8 mouse cellular contexts compared by ENCODE assay signal in the genomic region with DNA sequence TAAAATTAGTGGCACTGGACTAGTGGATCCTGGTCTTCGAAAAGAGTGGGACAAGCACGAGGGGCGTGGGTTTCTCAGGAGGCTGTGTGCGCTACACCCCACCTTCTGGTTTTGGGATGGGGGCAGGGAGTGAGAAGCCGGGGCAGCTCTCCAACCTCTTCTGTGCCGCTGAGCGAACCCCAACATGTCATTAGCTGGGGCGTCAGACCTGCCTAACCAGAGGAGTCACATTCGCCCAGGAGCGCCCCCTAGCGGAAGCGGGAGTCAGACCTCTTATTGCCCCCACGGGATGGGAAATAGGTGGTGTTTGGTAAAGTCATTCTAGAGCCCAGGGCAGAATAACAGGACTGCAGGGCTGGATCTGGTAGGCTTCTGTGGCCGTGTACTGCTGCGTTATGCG. TPM values are rescaled to one million over a fixed set of nuclear protein-coding genes. Genes with fewer than 3 reads are reported as not detected.
DNase-seq lines count a peak whose midpoint lies in the region; ATAC-seq and TF ChIP-seq lines count a peak whose summit lies in the region.

No protein-coding gene starts in this region.

- H3K4me3 ChIP-seq in E14TG2a.4 (replicated peaks; ENCODE audit: low read length): peak overlapping the region; percentile 94
- H3K4me3 ChIP-seq in bone marrow macrophage, adult 2 months (ENCODE audit: insufficient read depth, low read length): peak overlapping the region; percentile 75
- H3K4me3 ChIP-seq in erythroblast, embryonic 14.5 days (replicated peaks): peak overlapping the region; percentile 75
- H3K4me3 ChIP-seq in heart, postnatal 0 days (ENCODE audit: low read depth, low read length): peak overlapping the region; percentile 62
- H3K4me3 ChIP-seq in lung, adult 2 months (replicated peaks; ENCODE audit: extremely low read depth, low read depth, low read length): peak overlapping the region; percentile 21
- peak overlapping the region; percentile 59; the same call in 1 of the 2 replicates for H3K4me3 ChIP-seq in neural tube, embryonic 14.5 days (ENCODE audit: low read depth, low read length)

- H3K4me2 ChIP-seq in heart, postnatal 0 days (ENCODE audit: low read depth, low read length): peak overlapping the region; percentile 79
- peak overlapping the region; percentile 99 for H3K4me2 ChIP-seq in neural tube, embryonic 14.5 days (ENCODE audit: low read depth, low read length)

- WGBS in heart, postnatal 0 days: 6% methylated on average over 16 of the region's 16 CpGs
- WGBS in lung, adult 2 months: 7% methylated on average over 16 of the region's 16 CpGs
- WGBS in neural tube, embryonic 14.5 days: 14% methylated on average over 16 of the region's 16 CpGs

- no peak for TF ChIP-seq POLR2A in bone marrow macrophage, adult 2 months (IDR thresholded peaks at IDR 0.05; ENCODE audit: borderline replicate concordance, low read depth, low read length)
- TF ChIP-seq POLR2A in lung, adult 2 months (IDR thresholded peaks at IDR 0.05; ENCODE audit: borderline replicate concordance, extremely low read depth, low read depth, low read length): no peak

- no peak for TF ChIP-seq EP300 in heart, postnatal 0 days (IDR thresholded peaks at IDR 0.05; ENCODE audit: low read depth)

- peak; percentile 16 for ATAC-seq in heart, postnatal 0 days (ENCODE audit: insufficient read depth, low read depth)
- ATAC-seq in neural tube, embryonic 14.5 days (ENCODE audit: low read depth): no peak

- peak; percentile 27 for DNase-seq in heart, postnatal 0 days (ENCODE audit: low spot score)
- peak; percentile 82 to 85 for DNase-seq in kidney, postnatal 25 days
- DNase-seq in lung, adult 2 months: peak; percentile 86
- peak; percentile 80 for DNase-seq in thymus, postnatal 25 days

- peak; percentile 91 for TF ChIP-seq CTCF in E14TG2a.4 (conservative IDR thresholded peaks at IDR 0.05; ENCODE audit: low read length)
- TF ChIP-seq CTCF in bone marrow macrophage, adult 2 months (IDR thresholded peaks at IDR 0.05; ENCODE audit: low read depth, low read length): peak; percentile 96
- peak; percentile 70 for TF ChIP-seq CTCF in heart, postnatal 0 days (IDR thresholded peaks at IDR 0.05; ENCODE audit: low read depth)
- peak; percentile 70 for TF ChIP-seq CTCF in lung, adult 2 months (IDR thresholded peaks at IDR 0.05; ENCODE audit: insufficient read depth, low read length)

- no peaks in the 10 kb centered on the region for H3K27me3 ChIP-seq in E14TG2a.4 (ENCODE audit: insufficient read depth, low read length)
- H3K27me3 ChIP-seq in erythroblast, embryonic 14.5 days (ENCODE audit: control insufficient read depth): no peaks in the 10 kb centered on the region
- no peaks in the 10 kb centered on the region for H3K27me3 ChIP-seq in heart, postnatal 0 days (ENCODE audit: control insufficient read depth, insufficient read depth, low read length)
- no peaks in the 10 kb centered on the region for H3K27me3 ChIP-seq in neural tube, embryonic 14.5 days (ENCODE audit: control insufficient read depth, insufficient read depth, low read length)

- H3K9ac ChIP-seq in heart, postnatal 0 days (replicated peaks; ENCODE audit: low read depth, low read length): peak overlapping the region; percentile 56
- 0 out of 2 replicates have a peak overlapping the region, but pooled peaks have one; percentile 11 for H3K9ac ChIP-seq in neural tube, embryonic 14.5 days (replicated peaks; ENCODE audit: low read depth, low read length)

- no peaks in the 10 kb centered on the region for H3K9me3 ChIP-seq in E14TG2a.4 (ENCODE audit: low read length)
- no peaks in the 10 kb centered on the region for H3K9me3 ChIP-seq in erythroblast, embryonic 14.5 days (ENCODE audit: control insufficient read depth, low read length)
- H3K9me3 ChIP-seq in heart, postnatal 0 days (replicated peaks; ENCODE audit: control insufficient read depth, low read length): no peaks in the 10 kb centered on the region
- H3K9me3 ChIP-seq in neural tube, embryonic 14.5 days (ENCODE audit: control insufficient read depth, low read length): no peaks in the 10 kb centered on the region

- H3K27ac ChIP-seq in bone marrow macrophage, adult 2 months (ENCODE audit: insufficient read depth, low read depth, low read length): no peak overlapping the region
- peak overlapping the region; percentile 87 for H3K27ac ChIP-seq in heart, postnatal 0 days (ENCODE audit: low read depth)
- H3K27ac ChIP-seq in neural tube, embryonic 14.5 days (ENCODE audit: low read depth, low read length): no peak overlapping the region

- H3K4me1 ChIP-seq in E14TG2a.4 (replicated peaks; ENCODE audit: low read depth, low read length): peaks cover 68% of the 10 kb centered on the region
- peaks cover 14% of the 10 kb centered on the region for H3K4me1 ChIP-seq in bone marrow macrophage, adult 2 months (ENCODE audit: control insufficient read depth, insufficient read depth, low read length)
- H3K4me1 ChIP-seq in erythroblast, embryonic 14.5 days (ENCODE audit: control insufficient read depth): peaks cover 63% of the 10 kb centered on the region
- peaks cover 21% of the 10 kb centered on the region for H3K4me1 ChIP-seq in heart, postnatal 0 days (ENCODE audit: control insufficient read depth, insufficient read depth)
- H3K4me1 ChIP-seq in lung, adult 2 months (ENCODE audit: control insufficient read depth, insufficient read depth, low read length): peaks cover 2% of the 10 kb centered on the region; the same call in 1 of the 2 replicates
- H3K4me1 ChIP-seq in neural tube, embryonic 14.5 days (ENCODE audit: control insufficient read depth, insufficient read depth, low read length): peaks cover 12% of the 10 kb centered on the region

- peaks cover 29% of the 10 kb centered on the region for H3K36me3 ChIP-seq in E14TG2a.4 (ENCODE audit: insufficient read depth, low read length)
- peaks cover 15% of the 10 kb centered on the region for H3K36me3 ChIP-seq in erythroblast, embryonic 14.5 days (ENCODE audit: control insufficient read depth)
- H3K36me3 ChIP-seq in heart, postnatal 0 days (replicated peaks; ENCODE audit: control insufficient read depth, insufficient read depth, low read length): no peaks in the 10 kb centered on the region
- peaks cover 6% of the 10 kb centered on the region; the same call in 1 of the 2 replicates for H3K36me3 ChIP-seq in neural tube, embryonic 14.5 days (ENCODE audit: control insufficient read depth, insufficient read depth, low read length)

RNA-seq across cellular contexts. Expression of gene Ppp1r13l, which starts 2.2 kb away (rescaled TPM):
- polyA plus RNA-seq in bone marrow macrophage, adult 2 months (2012; ENCODE audit: insufficient read depth, insufficient read length, missing spikeins): 1.6 and 4.0 TPM in 2 replicates
- polyA plus RNA-seq in erythroblast, embryonic 14.5 days (2012): 0.96 and 1.0 TPM in 2 replicates
- 11.8 and 13.5 TPM in 2 replicates for total RNA-seq in heart, postnatal 0 days (2014; rRNA removed; ENCODE audit: low replicate concordance)
- 12.0 and 14.0 TPM in 2 replicates for polyA plus RNA-seq in heart, postnatal 0 days (2015; fragmentation: Nextera tagmentation; extraction: Ambion mirVana)
- polyA plus RNA-seq in lung, adult 2 months (2012; rRNA removed): 10.0 and 17.8 TPM in 2 replicates
- 1.4 and 1.7 TPM in 2 replicates for polyA plus RNA-seq in neural tube, embryonic 14.5 days (2014; fragmentation: Nextera tagmentation; extraction: Ambion mirVana)

RNA-seq across cellular contexts. Expression of gene Cd3eap, which starts 2.4 kb away (rescaled TPM):
- 7.8 and 8.4 TPM in 2 replicates for polyA plus RNA-seq in bone marrow macrophage, adult 2 months (2012; ENCODE audit: insufficient read depth, insufficient read length, missing spikeins)
- polyA plus RNA-seq in erythroblast, embryonic 14.5 days (2012): 0.70 and 0.83 TPM in 2 replicates
- 1.9 and 3.2 TPM in 2 replicates for total RNA-seq in heart, postnatal 0 days (2014; rRNA removed; ENCODE audit: low replicate concordance)
- polyA plus RNA-seq in heart, postnatal 0 days (2015; fragmentation: Nextera tagmentation; extraction: Ambion mirVana): 11.1 and 11.7 TPM in 2 replicates
- 4.6 and 5.2 TPM in 2 replicates for polyA plus RNA-seq in lung, adult 2 months (2012; rRNA removed)
- polyA plus RNA-seq in neural tube, embryonic 14.5 days (2014; fragmentation: Nextera tagmentation; extraction: Ambion mirVana): 19.1 and 21.5 TPM in 2 replicates

RNA-seq across cellular contexts. Expression of gene Ercc1, which starts 17.1 kb away (rescaled TPM):
- polyA plus RNA-seq in bone marrow macrophage, adult 2 months (2012; ENCODE audit: insufficient read depth, insufficient read length, missing spikeins): 30.7 and 35.4 TPM in 2 replicates
- 3.4 and 3.6 TPM in 2 replicates for polyA plus RNA-seq in erythroblast, embryonic 14.5 days (2012)
- total RNA-seq in heart, postnatal 0 days (2014; rRNA removed; ENCODE audit: low replicate concordance): 26.2 and 40.5 TPM in 2 replicates
- 55.2 and 61.0 TPM in 2 replicates for polyA plus RNA-seq in heart, postnatal 0 days (2015; fragmentation: Nextera tagmentation; extraction: Ambion mirVana)
- polyA plus RNA-seq in lung, adult 2 months (2012; rRNA removed): 38.7 and 46.6 TPM in 2 replicates
- polyA plus RNA-seq in neural tube, embryonic 14.5 days (2014; fragmentation: Nextera tagmentation; extraction: Ambion mirVana): 90.4 and 98.9 TPM in 2 replicates

RNA-seq across cellular contexts. Expression of gene Ercc2, which starts 20.1 kb away (rescaled TPM):
- 14.5 and 18.9 TPM in 2 replicates for polyA plus RNA-seq in bone marrow macrophage, adult 2 months (2012; ENCODE audit: insufficient read depth, insufficient read length, missing spikeins)
- 1.4 and 1.6 TPM in 2 replicates for polyA plus RNA-seq in erythroblast, embryonic 14.5 days (2012)
- 20.4 and 30.8 TPM in 2 replicates for total RNA-seq in heart, postnatal 0 days (2014; rRNA removed; ENCODE audit: low replicate concordance)
- polyA plus RNA-seq in heart, postnatal 0 days (2015; fragmentation: Nextera tagmentation; extraction: Ambion mirVana): 4.9 and 6.0 TPM in 2 replicates
- 43.3 and 44.6 TPM in 2 replicates for polyA plus RNA-seq in lung, adult 2 months (2012; rRNA removed)
- polyA plus RNA-seq in neural tube, embryonic 14.5 days (2014; fragmentation: Nextera tagmentation; extraction: Ambion mirVana): 11.4 TPM in 2 replicates

RNA-seq across cellular contexts. Expression of gene Klc3, which starts 42.2 kb away (rescaled TPM):
- 0.95 TPM in 1 of 2 replicates, not detected in the other for polyA plus RNA-seq in bone marrow macrophage, adult 2 months (2012; ENCODE audit: insufficient read depth, insufficient read length, missing spikeins)
- not detected in 2 replicates for polyA plus RNA-seq in erythroblast, embryonic 14.5 days (2012)
- total RNA-seq in heart, postnatal 0 days (2014; rRNA removed; ENCODE audit: low replicate concordance): 0.31 TPM in 1 of 2 replicates, not detected in the other
- polyA plus RNA-seq in heart, postnatal 0 days (2015; fragmentation: Nextera tagmentation; extraction: Ambion mirVana): 0.72 and 0.99 TPM in 2 replicates
- polyA plus RNA-seq in lung, adult 2 months (2012; rRNA removed): 14.1 and 18.2 TPM in 2 replicates
- 1.1 and 2.1 TPM in 2 replicates for polyA plus RNA-seq in neural tube, embryonic 14.5 days (2014; fragmentation: Nextera tagmentation; extraction: Ambion mirVana)

Comparison
In these comparisons a context has a peak if more than half of its experiments do, and no peak if none do; other contexts are left out.
1. H3K4me3 ChIP-seq: peak in every context shown above with its lines; median percentile 94 in E14TG2a.4; 75 in bone marrow macrophage, adult 2 months; 75 in erythroblast, embryonic 14.5 days; 62 in heart, postnatal 0 days; 59 in neural tube, embryonic 14.5 days; 21 in lung, adult 2 months.
2. DNase-seq: peak in every context shown above with its lines; median percentile 86 in lung, adult 2 months; 84 in kidney, postnatal 25 days; 80 in thymus, postnatal 25 days; 27 in heart, postnatal 0 days.